Mouse (Mus musculus): ENCODE measurements around the gene Ifi35. TPM values are rescaled to one million over a fixed set of nuclear protein-coding genes. Genes with fewer than 3 reads are reported as not detected.

Gene Ifi35
- polyA plus RNA-seq, 1 experiment from 2014 or later: 2.7 TPM

DNA sequence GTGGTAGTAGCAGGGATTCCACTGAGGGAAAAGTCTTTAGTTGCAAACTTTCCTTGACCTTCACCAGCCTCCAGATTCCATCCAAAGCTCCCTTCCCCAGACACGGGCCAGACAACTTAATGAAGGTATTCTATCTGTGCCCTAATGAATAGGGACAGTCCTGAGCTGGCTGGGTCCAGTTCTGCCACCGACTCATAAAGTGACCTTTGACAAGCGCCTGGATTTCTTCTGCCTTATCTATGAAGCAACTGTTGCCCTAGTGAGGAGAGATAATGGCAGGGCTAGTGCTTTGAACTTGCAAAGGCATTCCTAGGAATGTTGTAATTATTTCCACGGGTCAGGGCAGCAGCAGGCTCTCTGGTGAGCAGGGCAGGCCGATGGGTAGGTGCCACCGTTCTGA lies 32.7 kb downstream of the Ifi35 start:
- Histone ChIP-seq H3K4me1 (ENCODE audit: control insufficient read depth, insufficient read depth, low read length) (peaks cover 2% of the 10 kb centered on the region; the same call in 1 of the 2 replicates), H3K4me2 (ENCODE audit: low read depth, low read length) (no peak overlapping the region), H3K36me3 (replicated peaks; ENCODE audit: control insufficient read depth, insufficient read depth, low read depth, low read length) (no peaks in the 10 kb centered on the region), H3K4me3 (ENCODE audit: low read depth, low read length) (no peak overlapping the region), H3K27me3 (ENCODE audit: control insufficient read depth, insufficient read depth, low read length) (no peaks in the 10 kb centered on the region), H3K9me3 (replicated peaks; ENCODE audit: control insufficient read depth, low read length) (no peaks in the 10 kb centered on the region), H3K27ac (replicated peaks; ENCODE audit: low read depth, low read length) (no peak overlapping the region), H3K9ac (replicated peaks; ENCODE audit: low read length) (no peak overlapping the region)
- DNase-seq (ENCODE audit: low spot score): no peak
- WGBS: 64% methylated on average over 6 of the region's 6 CpGs
- no peak for ATAC-seq (replicated peaks; ENCODE audit: insufficient number of reproducible peaks, low FRiP score, low TSS enrichment, low read depth)

DNA sequence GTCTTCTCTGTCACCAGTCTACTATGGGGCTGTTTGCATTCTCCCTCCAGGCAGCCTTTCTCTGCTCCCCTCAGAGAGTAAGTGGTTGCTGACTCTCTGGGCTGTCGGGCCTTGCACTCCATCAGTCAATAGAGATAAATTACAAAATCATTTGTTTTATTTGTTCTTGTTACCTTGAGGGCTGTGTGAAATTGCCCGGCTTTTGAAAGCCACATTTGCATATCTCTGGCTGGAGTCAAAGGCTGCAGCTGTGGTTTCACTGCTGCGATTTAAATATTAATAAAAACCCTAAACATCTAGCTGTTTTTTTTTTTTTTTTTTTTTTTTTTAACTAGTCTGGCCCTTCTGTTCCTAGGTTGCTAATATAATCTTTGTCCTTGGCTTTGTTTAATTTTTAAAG lies 35.6 kb downstream of the Ifi35 start:
- H3K27me3 ChIP-seq (ENCODE audit: control insufficient read depth, insufficient read depth, low read length): no peaks in the 10 kb centered on the region
- peaks cover 2% of the 10 kb centered on the region; the same call in 1 of the 2 replicates for H3K4me1 ChIP-seq (ENCODE audit: control insufficient read depth, insufficient read depth, low read length)
- no peak overlapping the region for H3K4me3 ChIP-seq (ENCODE audit: low read depth, low read length)
- DNase-seq (ENCODE audit: low spot score): no peak
- no peaks in the 10 kb centered on the region for H3K9me3 ChIP-seq (replicated peaks; ENCODE audit: control insufficient read depth, low read length)
- 51% methylated on average over 3 of the region's 3 CpGs for WGBS
- no peak overlapping the region for H3K27ac ChIP-seq (replicated peaks; ENCODE audit: low read depth, low read length)
- H3K4me2 ChIP-seq (ENCODE audit: low read depth, low read length): no peak overlapping the region
- no peak for ATAC-seq (replicated peaks; ENCODE audit: insufficient number of reproducible peaks, low FRiP score, low TSS enrichment, low read depth)
- no peaks in the 10 kb centered on the region for H3K36me3 ChIP-seq (replicated peaks; ENCODE audit: control insufficient read depth, insufficient read depth, low read depth, low read length)
- H3K9ac ChIP-seq (replicated peaks; ENCODE audit: low read length): no peak overlapping the region

DNA sequence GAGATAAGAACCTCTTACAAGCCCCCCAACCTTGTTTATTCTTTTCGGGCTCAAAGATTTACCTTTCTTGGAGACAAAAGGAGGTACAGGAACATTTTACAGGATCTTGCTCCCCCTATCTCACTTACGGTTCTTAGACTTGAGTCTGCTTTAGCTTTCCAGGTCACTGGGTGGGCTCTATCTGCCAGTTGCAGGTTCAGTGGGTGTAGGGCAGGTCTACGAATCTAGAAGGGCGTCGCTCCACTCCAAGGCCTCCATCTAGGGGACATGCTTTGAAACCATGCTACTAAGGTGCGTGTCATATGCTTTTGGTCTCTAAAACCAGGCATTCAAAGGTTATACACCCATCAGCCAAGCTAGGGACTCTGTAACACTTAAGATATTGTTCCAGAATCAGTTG lies 36.0 kb downstream of the Ifi35 start:
- Histone ChIP-seq H3K4me3 (ENCODE audit: low read depth, low read length) (no peak overlapping the region), H3K9me3 (replicated peaks; ENCODE audit: control insufficient read depth, low read length) (no peaks in the 10 kb centered on the region), H3K27ac (replicated peaks; ENCODE audit: low read depth, low read length) (no peak overlapping the region), H3K27me3 (ENCODE audit: control insufficient read depth, insufficient read depth, low read length) (no peaks in the 10 kb centered on the region), H3K36me3 (replicated peaks; ENCODE audit: control insufficient read depth, insufficient read depth, low read depth, low read length) (no peaks in the 10 kb centered on the region), H3K9ac (replicated peaks; ENCODE audit: low read length) (no peak overlapping the region), H3K4me2 (ENCODE audit: low read depth, low read length) (no peak overlapping the region), H3K4me1 (ENCODE audit: control insufficient read depth, insufficient read depth, low read length) (peaks cover 2% of the 10 kb centered on the region; the same call in 1 of the 2 replicates)
- DNase-seq (ENCODE audit: low spot score) (no peak), ATAC-seq (replicated peaks; ENCODE audit: insufficient number of reproducible peaks, low FRiP score, low TSS enrichment, low read depth) (no peak)
- 87% methylated on average over 6 of the region's 6 CpGs for WGBS

DNA sequence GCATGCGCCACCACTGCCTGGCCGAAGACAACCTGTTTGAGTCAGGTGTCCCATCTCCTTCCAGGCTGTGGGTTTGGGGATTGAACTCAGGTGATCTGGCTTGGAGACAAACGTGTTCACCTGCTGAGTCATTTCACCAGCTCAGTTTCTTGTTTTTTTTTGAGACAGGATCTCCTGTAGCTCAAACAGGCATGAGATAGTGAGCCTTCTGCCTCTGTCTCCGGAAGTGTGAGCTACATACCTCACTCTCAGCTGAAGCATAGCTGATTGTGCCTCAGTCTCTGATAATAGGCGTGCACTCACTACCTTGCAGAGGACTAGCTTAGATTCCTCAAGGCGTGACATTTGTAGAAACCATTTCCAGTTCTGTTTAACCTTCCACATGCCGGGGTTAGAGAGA lies 36.6 kb downstream of the Ifi35 start:
- Histone ChIP-seq H3K4me3 (ENCODE audit: low read depth, low read length) (no peak overlapping the region), H3K4me2 (ENCODE audit: low read depth, low read length) (no peak overlapping the region), H3K9me3 (replicated peaks; ENCODE audit: control insufficient read depth, low read length) (no peaks in the 10 kb centered on the region), H3K27ac (replicated peaks; ENCODE audit: low read depth, low read length) (no peak overlapping the region), H3K27me3 (ENCODE audit: control insufficient read depth, insufficient read depth, low read length) (no peaks in the 10 kb centered on the region), H3K4me1 (ENCODE audit: control insufficient read depth, insufficient read depth, low read length) (no peaks in the 10 kb centered on the region; the same call in 1 of the 2 replicates), H3K36me3 (replicated peaks; ENCODE audit: control insufficient read depth, insufficient read depth, low read depth, low read length) (no peaks in the 10 kb centered on the region), H3K9ac (replicated peaks; ENCODE audit: low read length) (no peak overlapping the region)
- DNase-seq (ENCODE audit: low spot score) (no peak), ATAC-seq (replicated peaks; ENCODE audit: insufficient number of reproducible peaks, low FRiP score, low TSS enrichment, low read depth) (no peak)
- 82% methylated on average over 7 of the region's 7 CpGs for WGBS

DNA sequence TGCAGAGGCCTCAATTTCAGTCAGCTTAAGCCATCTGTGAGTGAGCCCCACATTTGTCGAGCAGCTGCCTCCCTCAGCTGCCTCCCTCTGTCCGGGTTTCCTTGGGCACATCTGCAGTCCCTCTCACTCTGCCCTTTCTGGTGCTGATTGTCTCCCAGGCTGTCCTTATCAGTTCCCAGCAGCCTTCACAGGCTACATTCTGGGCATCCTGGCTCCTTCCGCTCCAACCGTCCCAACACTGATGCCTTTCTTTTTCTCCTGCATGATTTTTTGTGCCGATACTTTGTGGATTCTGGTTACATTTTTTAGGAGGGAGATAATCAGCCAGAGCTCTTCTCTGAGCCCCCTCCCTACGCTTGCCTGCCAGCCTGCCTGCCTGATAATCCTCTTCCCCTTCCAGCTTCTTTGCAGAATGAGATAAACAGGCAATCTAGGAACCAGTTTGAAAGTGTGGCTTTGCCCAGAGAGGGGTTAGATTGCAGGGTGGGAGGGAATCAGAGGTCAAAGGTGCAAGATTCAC lies 37.4 kb downstream of the Ifi35 start:
- no peaks in the 10 kb centered on the region for H3K27me3 ChIP-seq (ENCODE audit: control insufficient read depth, insufficient read depth, low read length)
- H3K9me3 ChIP-seq (replicated peaks; ENCODE audit: control insufficient read depth, low read length): no peaks in the 10 kb centered on the region
- H3K4me2 ChIP-seq (ENCODE audit: low read depth, low read length): no peak overlapping the region
- no peaks in the 10 kb centered on the region for H3K36me3 ChIP-seq (replicated peaks; ENCODE audit: control insufficient read depth, insufficient read depth, low read depth, low read length)
- H3K9ac ChIP-seq (replicated peaks; ENCODE audit: low read length): no peak overlapping the region
- DNase-seq (ENCODE audit: low spot score): no peak
- no peaks in the 10 kb centered on the region; the same call in 1 of the 2 replicates for H3K4me1 ChIP-seq (ENCODE audit: control insufficient read depth, insufficient read depth, low read length)
- H3K27ac ChIP-seq (replicated peaks; ENCODE audit: low read depth, low read length): no peak overlapping the region
- no peak for ATAC-seq (replicated peaks; ENCODE audit: insufficient number of reproducible peaks, low FRiP score, low TSS enrichment, low read depth)
- WGBS: 64% methylated on average over 6 of the region's 6 CpGs
- no peak overlapping the region for H3K4me3 ChIP-seq (ENCODE audit: low read depth, low read length)

DNA sequence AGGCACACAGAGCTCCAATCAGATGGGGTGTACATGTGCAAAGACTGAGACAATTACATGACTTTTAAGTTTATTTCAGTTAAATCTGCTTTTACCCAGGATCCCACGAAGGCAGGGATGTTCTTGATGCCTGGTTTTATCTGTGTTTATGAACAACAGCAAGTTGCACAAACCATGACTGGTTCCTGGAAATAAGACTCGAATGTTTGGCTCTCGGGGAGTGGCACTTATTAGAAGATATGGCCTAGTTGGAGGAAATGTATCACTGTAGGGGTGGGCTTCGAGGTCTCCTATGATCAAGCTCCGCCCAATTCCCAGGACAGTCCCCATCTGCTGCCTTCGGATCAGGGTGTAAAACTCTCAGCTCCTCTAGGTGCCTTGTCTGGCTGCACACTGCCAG lies 37.9 kb downstream of the Ifi35 start:
- Histone ChIP-seq H3K27me3 (ENCODE audit: control insufficient read depth, insufficient read depth, low read length) (no peaks in the 10 kb centered on the region), H3K4me3 (ENCODE audit: low read depth, low read length) (no peak overlapping the region), H3K4me2 (ENCODE audit: low read depth, low read length) (no peak overlapping the region), H3K4me1 (ENCODE audit: control insufficient read depth, insufficient read depth, low read length) (no peaks in the 10 kb centered on the region), H3K9me3 (replicated peaks; ENCODE audit: control insufficient read depth, low read length) (no peaks in the 10 kb centered on the region), H3K27ac (replicated peaks; ENCODE audit: low read depth, low read length) (no peak overlapping the region), H3K36me3 (replicated peaks; ENCODE audit: control insufficient read depth, insufficient read depth, low read depth, low read length) (no peaks in the 10 kb centered on the region), H3K9ac (replicated peaks; ENCODE audit: low read length) (no peak overlapping the region)
- 82% methylated on average over 6 of the region's 6 CpGs for WGBS
- ATAC-seq (replicated peaks; ENCODE audit: insufficient number of reproducible peaks, low FRiP score, low TSS enrichment, low read depth) (no peak), DNase-seq (ENCODE audit: low spot score) (no peak)

DNA sequence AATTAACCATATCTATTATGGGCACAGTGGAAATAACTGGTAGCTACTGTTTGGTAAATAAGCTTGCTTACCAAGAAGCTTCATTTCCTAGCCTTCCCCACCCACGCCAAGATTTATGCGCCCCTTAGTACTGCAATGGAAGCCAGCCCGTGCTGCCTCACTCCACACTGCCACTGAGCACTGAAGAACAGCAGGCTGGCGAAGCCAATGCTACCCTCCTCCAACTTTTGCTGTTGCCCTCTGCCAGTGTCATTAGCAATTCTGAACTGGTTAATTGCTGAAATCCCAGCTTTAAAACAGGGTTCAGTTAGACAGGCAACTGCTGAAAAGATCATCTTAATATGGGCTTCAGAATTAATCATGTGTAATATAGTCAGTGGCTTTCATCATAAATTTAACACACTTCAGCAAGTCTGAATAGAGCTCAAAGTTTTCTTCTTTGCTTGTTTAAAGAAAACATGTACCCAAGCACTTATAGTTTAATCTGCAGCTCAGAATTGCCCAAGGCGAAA lies 58.1 kb downstream of the Ifi35 start:
- no peak overlapping the region for H3K9ac ChIP-seq (replicated peaks; ENCODE audit: low read length)
- H3K4me1 ChIP-seq (ENCODE audit: control insufficient read depth, insufficient read depth, low read length): no peaks in the 10 kb centered on the region
- no peaks in the 10 kb centered on the region for H3K27me3 ChIP-seq (ENCODE audit: control insufficient read depth, insufficient read depth, low read length)
- H3K27ac ChIP-seq (replicated peaks; ENCODE audit: low read depth, low read length): no peak overlapping the region
- H3K9me3 ChIP-seq (replicated peaks; ENCODE audit: control insufficient read depth, low read length): no peaks in the 10 kb centered on the region
- H3K36me3 ChIP-seq (replicated peaks; ENCODE audit: control insufficient read depth, insufficient read depth, low read depth, low read length): no peaks in the 10 kb centered on the region; the same call in none of the 2 replicates
- H3K4me2 ChIP-seq (ENCODE audit: low read depth, low read length): no peak overlapping the region
- H3K4me3 ChIP-seq (ENCODE audit: low read depth, low read length): no peak overlapping the region
- ATAC-seq (replicated peaks; ENCODE audit: insufficient number of reproducible peaks, low FRiP score, low TSS enrichment, low read depth): no peak
- no peak for DNase-seq (ENCODE audit: low spot score)
- WGBS: 95% methylated on average over 5 of the region's 5 CpGs

DNA sequence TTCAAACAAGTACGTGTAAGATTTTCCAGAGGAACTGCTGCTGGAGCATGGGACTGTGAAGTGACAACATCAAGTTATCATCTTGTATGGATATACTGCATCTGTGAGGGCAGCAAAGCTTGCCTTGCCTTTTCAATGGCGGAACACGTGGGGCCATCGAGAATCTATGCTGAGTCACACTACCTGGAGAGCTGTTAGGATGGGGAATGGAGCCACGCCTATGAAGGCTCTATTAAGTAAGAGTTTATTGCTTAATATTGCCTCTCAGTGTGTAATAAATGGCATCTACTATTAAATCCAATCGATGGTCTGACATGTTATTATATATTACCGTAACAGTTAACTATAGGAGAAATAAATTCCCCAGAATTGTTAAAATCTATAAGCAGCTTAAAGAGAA lies 58.9 kb downstream of the Ifi35 start:
- H3K4me2 ChIP-seq (ENCODE audit: low read depth, low read length): no peak overlapping the region
- DNase-seq (ENCODE audit: low spot score): no peak
- no peak overlapping the region for H3K9ac ChIP-seq (replicated peaks; ENCODE audit: low read length)
- no peak overlapping the region for H3K27ac ChIP-seq (replicated peaks; ENCODE audit: low read depth, low read length)
- no peak for ATAC-seq (replicated peaks; ENCODE audit: insufficient number of reproducible peaks, low FRiP score, low TSS enrichment, low read depth)
- H3K27me3 ChIP-seq (ENCODE audit: control insufficient read depth, insufficient read depth, low read length): no peaks in the 10 kb centered on the region
- peaks cover 2% of the 10 kb centered on the region for H3K36me3 ChIP-seq (replicated peaks; ENCODE audit: control insufficient read depth, insufficient read depth, low read depth, low read length)
- 96% methylated on average over 7 of the region's 7 CpGs for WGBS
- no peaks in the 10 kb centered on the region for H3K9me3 ChIP-seq (replicated peaks; ENCODE audit: control insufficient read depth, low read length)
- H3K4me3 ChIP-seq (ENCODE audit: low read depth, low read length): no peak overlapping the region
- no peaks in the 10 kb centered on the region for H3K4me1 ChIP-seq (ENCODE audit: control insufficient read depth, insufficient read depth, low read length)
